Mouse (Mus musculus) hematopoietic stem cell, adult 5-6 weeks (primary cell): Measurements from ENCODE around the gene Hmgcl. TPM values are rescaled to one million over a fixed set of nuclear protein-coding genes. Genes with fewer than 3 reads are reported as not detected.
"Not testable (repeated sequence)": the region's sequence is repeated elsewhere in the genome, so short reads cannot be mapped to it uniquely, and the experiment has no call there.

Experiments
- ATAC-seq, 2 experiments: fragments of 125-278 bp in 1 of 2; replicated peaks in 1 of 2; 2 replicates each; pipeline ENCODE4 v1.8.0; 2016 to 2017; ENCODE audit warnings: inconsistent platforms in 2 of 2, mild to moderate bottlenecking in 2 of 2, moderate number of reproducible peaks in 2 of 2, low read depth in 1 of 2, moderate TSS enrichment in 1 of 2; ENCODE audit not compliant: low FRiP score in 2 of 2, poor library complexity in 2 of 2, severe bottlenecking in 2 of 2, insufficient read depth in 1 of 2, low TSS enrichment in 1 of 2
- total RNA-seq: library from RNA; stranded (forward); fragments of 172-1452, 232-1000 nt; gene quantifications from 2 replicates; pipeline ENCODE4 v1.2.3, GENCODE M21; 2017

The Hmgcl gene
- total RNA-seq, 1 experiment from 2014 or later = 35.7 TPM

- ATAC-seq = no peak
Measured at GRCm38 (mm10) chr4:135922190-135922589, 24.1 kb upstream of the Hmgcl start.

GRCm38 (mm10) chr4:135924418-135924817 is 21.8 kb upstream of the Hmgcl start:
- ATAC-seq = no peak

- no peak for ATAC-seq
Measured at GRCm38 (mm10) chr4:135925341-135925740, 20.9 kb upstream of the Hmgcl start.

DNA sequence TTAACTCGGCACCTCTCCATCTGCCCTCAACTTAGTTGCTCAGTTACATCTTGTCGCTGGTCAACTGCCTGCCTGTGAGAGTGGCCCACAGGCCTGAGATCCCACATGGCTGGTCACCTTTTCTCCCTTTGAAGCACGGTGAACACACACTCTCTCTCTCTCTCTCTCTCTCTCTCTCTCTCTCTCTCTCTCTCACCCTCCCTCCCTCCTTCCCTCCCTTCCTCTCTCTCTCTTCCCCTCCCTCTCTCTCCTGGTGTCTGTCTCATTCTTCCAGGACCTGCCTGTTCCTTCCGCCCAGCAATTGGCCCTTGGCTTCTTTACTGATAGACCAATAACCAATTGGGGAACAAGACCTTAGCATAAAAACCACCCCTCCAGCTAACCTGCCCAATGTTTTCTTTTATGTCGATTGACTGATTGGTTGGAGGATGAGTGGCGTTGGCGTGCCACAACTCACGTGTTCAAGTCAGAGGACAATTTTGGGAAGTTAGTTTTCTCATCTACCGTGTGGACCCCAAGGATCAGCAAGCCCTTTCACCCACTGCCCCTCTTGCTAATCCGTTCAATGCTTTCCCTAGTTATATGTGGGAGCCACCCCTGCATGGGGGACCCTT is 19.9 kb upstream of the Hmgcl start:
- ATAC-seq = no peak

GRCm38 (mm10) chr4:135926861-135927260 is 19.4 kb upstream of the Hmgcl start:
- ATAC-seq = no peak

DNA sequence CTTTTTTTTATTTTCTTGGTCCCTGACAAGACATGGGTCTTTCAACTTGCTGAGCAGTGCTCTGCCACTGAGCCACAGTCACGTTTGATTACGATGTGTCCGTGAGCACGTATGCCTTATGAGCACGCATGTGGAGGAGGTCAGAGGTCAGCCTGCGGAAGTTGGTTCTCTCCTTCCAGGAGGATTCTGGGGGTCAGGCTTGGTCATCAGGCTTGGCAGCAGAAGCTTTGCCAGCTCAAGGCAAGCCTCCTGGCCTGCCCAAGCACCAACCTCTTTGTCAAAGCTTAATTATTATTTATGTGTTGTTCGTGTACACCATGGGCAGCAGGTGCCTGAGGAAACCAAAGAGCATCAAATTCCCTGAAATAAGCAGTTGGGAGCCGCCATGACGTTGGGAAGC is 17.9 kb upstream of the Hmgcl start:
- no peak for ATAC-seq

GRCm38 (mm10) chr4:135929405-135929804 is 16.8 kb upstream of the Hmgcl start:
- no peak for ATAC-seq

- ATAC-seq = no peak
Measured at GRCm38 (mm10) chr4:135929828-135930227, 16.4 kb upstream of the Hmgcl start.

GRCm38 (mm10) chr4:135930239-135930638 is 16.0 kb upstream of the Hmgcl start:
- ATAC-seq = no peak

DNA sequence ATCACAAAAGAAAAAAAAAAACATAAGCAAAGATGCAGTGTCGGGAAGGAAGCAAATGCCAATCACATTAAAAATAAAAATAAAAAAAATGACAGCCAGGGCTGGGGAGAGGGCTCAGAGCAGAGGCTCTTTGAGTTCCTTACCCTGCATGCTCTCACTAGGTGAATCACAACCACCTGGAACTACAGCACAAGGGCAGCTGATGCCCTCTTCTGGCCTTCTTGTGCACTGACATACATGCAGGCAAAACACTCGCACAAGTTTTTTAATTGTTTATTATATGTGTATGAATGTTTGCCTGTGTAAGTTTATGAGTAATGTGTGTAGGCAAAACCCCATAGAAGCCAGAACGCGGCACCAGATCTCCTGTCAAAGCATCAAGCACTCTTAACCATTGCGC is 14.4 kb upstream of the Hmgcl start:
- peak; percentile 62 to 72 for ATAC-seq

DNA sequence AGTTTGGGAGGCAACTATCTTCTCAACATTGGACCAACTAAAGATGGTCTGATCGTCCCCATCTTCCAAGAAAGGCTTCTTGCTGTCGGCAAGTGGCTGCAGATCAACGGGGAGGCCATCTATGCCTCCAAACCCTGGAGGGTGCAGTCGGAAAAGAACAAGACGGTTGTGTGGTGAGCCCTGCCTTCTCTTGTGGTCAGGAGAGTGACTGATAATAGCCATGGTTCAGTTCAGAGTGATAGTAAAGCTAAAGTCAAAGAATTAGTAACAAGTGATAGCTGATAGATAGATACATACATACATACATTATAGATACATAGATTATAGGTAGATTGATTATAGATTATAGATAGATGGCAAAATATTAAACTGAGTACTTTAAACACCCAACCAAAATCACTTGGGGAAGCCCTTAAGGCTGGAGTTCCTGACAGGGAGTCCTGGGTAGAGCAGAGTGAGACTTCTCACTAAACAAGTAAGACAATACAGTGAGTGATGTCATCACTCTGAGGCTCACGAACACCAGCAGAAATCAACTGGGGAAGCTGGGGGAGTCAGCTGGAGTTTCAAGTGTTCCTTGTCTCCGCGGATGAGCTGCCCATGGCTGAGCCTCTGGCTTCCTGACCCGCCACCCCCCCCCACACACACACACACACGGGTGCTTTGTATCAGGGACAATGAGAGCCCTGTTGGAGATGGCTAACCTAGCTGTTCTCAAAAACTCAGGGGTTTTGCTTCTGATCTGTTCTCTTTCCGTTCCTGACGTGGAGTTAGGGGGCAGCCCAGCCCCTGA is 11.3 kb upstream of the Hmgcl start:
- ATAC-seq = no peak

GRCm38 (mm10) chr4:135935502-135935901 is 10.7 kb upstream of the Hmgcl start:
- no peak for ATAC-seq

GRCm38 (mm10) chr4:135938858-135939257 is 7.4 kb upstream of the Hmgcl start:
- ATAC-seq = no peak

GRCm38 (mm10) chr4:135941026-135941425 is 5.2 kb upstream of the Hmgcl start:
- ATAC-seq = not testable (repeated sequence)

- ATAC-seq = no peak
Measured at GRCm38 (mm10) chr4:135942193-135942592, 4.1 kb upstream of the Hmgcl start.

DNA sequence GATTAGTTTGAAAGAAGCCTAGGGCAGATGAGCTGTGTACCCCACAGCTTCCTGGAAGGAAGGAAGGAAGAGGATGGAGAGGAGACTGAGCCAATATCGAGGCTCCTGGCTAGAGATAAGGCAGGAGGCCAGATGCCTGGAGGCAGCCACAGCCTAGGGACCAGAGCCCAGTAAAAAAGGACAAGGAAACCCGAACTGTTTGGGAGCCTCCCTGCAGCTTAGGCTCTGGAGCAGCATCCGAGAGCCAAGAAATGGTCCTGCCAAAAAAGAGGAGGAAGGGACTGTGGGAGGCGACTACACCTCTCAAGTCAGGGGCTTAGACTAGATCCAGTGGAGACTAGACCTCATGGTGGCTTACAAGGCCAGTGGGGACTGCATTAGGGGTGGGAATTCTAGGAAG is 2.9 kb upstream of the Hmgcl start:
- no peak for ATAC-seq

GRCm38 (mm10) chr4:135945706-135946105 is 542 bp upstream of the Hmgcl start:
- ATAC-seq = peak; percentile 13 to 43; a peak in 1 of 4 replicates

DNA sequence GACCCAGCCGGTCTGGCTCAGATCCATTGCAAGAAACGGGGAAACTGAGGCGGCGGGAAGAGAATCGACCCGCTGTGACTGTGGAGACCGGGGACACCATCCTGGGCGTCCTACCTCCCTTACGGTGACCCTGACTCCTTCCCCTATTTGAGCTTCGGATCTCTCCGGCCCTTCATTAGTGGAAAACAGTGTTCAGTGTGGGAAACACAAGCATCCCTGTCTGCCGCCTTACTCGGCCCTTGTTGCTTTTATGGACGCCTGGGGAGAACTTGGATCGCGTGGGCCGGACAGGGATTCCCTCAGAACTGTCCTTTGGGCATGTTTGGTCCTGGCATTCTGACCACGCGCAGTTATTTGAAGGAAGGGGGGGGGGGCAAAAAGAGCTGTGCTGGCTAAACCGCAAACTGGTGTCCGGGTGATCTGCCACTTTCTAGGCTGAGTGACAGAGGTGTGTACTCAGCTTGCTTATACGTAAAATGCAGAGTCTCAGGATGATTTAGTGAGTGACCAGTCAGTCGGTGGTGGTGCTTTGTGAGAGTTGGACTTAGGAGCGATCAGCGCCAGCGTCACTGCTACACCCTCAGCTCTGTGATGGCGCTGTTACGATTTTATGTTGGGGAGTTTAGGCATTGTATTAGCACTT is 532 bp downstream of the Hmgcl start:
- peak in 1 of 2 experiments; percentile 9; a peak in 1 of 4 replicates for ATAC-seq
